25 mouse cellular contexts compared by ENCODE assay signal in the genomic region with DNA sequence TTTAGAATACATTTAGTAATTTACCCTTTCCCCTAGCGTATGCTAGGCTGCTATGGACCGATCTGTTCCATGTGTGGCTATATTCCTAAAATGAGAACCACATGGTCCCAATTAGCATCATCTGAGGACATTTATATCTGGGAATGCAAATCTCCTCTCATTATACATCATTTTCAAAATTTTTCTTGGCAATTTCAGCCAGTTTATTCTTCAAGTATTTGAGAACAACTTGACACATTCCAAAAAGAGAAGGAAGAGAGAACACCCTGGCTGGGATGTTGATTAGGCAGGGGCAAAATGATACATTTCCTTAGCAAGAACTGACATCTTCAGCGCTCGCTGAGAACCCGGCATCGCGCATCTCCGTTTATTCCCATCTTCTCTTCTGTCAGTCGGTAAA.
A peak's percentile ranks its signal among the peaks of the same experiment; 100 is the strongest.
DNase-seq lines count a peak whose midpoint lies in the region; ATAC-seq and TF ChIP-seq lines count a peak whose summit lies in the region.
"Had no signal": no experiment of that assay in that cellular context is flagged by ENCODE, and none has a peak within 500 bp of the region (broad histone marks: within the 10 kb centered on the region; RNA-seq: fewer than 3 reads in every experiment).

No protein-coding gene starts in this region.

- TF ChIP-seq POLR2A in cortical plate, adult 2 months (IDR thresholded peaks at IDR 0.05; ENCODE audit: extremely low read depth, insufficient read depth, low read length) = no peak

- H3K36me3 ChIP-seq in forebrain, embryonic 16.5 days (ENCODE audit: control insufficient read depth, insufficient read depth) = no peaks in the 10 kb centered on the region
- no peaks in the 10 kb centered on the region for H3K36me3 ChIP-seq in forebrain, embryonic 10.5 days (replicated peaks)
- H3K36me3 ChIP-seq: hindbrain, embryonic 10.5 days; hindbrain, embryonic 15.5 days; limb, embryonic 12.5 days; lung, embryonic 15.5 days; midbrain, embryonic 10.5 days; neural tube, embryonic 12.5 days; stomach, embryonic 15.5 days had no signal

- no peak overlapping the region for H3K4me2 ChIP-seq in forebrain, embryonic 16.5 days (ENCODE audit: low read length)
- H3K4me2 ChIP-seq: hindbrain, embryonic 15.5 days; limb, embryonic 12.5 days; liver, embryonic 11.5 days; lung, embryonic 15.5 days; neural tube, embryonic 12.5 days; stomach, embryonic 15.5 days had no signal

- no peaks in the 10 kb centered on the region for H3K9me3 ChIP-seq in forebrain, embryonic 16.5 days (ENCODE audit: control insufficient read depth, low read length)
- no peaks in the 10 kb centered on the region for H3K9me3 ChIP-seq in forebrain, embryonic 10.5 days
- H3K9me3 ChIP-seq: hindbrain, embryonic 10.5 days; hindbrain, embryonic 15.5 days; lung, embryonic 15.5 days; midbrain, embryonic 10.5 days; neural tube, embryonic 12.5 days; stomach, embryonic 15.5 days had no signal

- H3K27ac ChIP-seq in forebrain, embryonic 16.5 days (ENCODE audit: low read length) = peak overlapping the region; percentile 69
- no peak overlapping the region for H3K27ac ChIP-seq in forebrain, embryonic 10.5 days
- 0 out of 2 replicates have a peak overlapping the region, but pooled peaks have one; percentile 29 for H3K27ac ChIP-seq in cortical plate, adult 2 months (ENCODE audit: insufficient read depth, low read length)
- H3K27ac ChIP-seq: hindbrain, embryonic 10.5 days; hindbrain, embryonic 15.5 days; limb, embryonic 12.5 days; lung, embryonic 15.5 days; midbrain, embryonic 10.5 days; neural tube, embryonic 12.5 days; stomach, embryonic 15.5 days had no signal

- no peak for TF ChIP-seq CTCF in cortical plate, adult 2 months (IDR thresholded peaks at IDR 0.05; ENCODE audit: extremely low read depth, insufficient read depth, low read length)

- no peaks in the 10 kb centered on the region for H3K27me3 ChIP-seq in forebrain, embryonic 16.5 days (replicated peaks; ENCODE audit: control insufficient read depth, insufficient read depth, low read length)
- no peaks in the 10 kb centered on the region for H3K27me3 ChIP-seq in forebrain, embryonic 10.5 days (ENCODE audit: poor library complexity, severe bottlenecking)
- H3K27me3 ChIP-seq: hindbrain, embryonic 15.5 days; limb, embryonic 12.5 days; lung, embryonic 15.5 days; neural tube, embryonic 12.5 days; stomach, embryonic 15.5 days had no signal

- no peak overlapping the region for H3K4me3 ChIP-seq in forebrain, embryonic 16.5 days (replicated peaks; ENCODE audit: low read length)
- H3K4me3 ChIP-seq in forebrain, embryonic 10.5 days = no peak overlapping the region
- no peak overlapping the region for H3K4me3 ChIP-seq in cortical plate, adult 2 months (ENCODE audit: insufficient read depth, low read length)
- H3K4me3 ChIP-seq: hindbrain, embryonic 10.5 days; hindbrain, embryonic 15.5 days; limb, embryonic 12.5 days; lung, embryonic 15.5 days; midbrain, embryonic 10.5 days; neural tube, embryonic 12.5 days; stomach, embryonic 15.5 days had no signal

- H3K4me1 ChIP-seq in forebrain, embryonic 16.5 days (replicated peaks; ENCODE audit: control insufficient read depth, insufficient read depth, low read length) = 0 out of 2 replicates have a peak, but pooled peaks cover 5% of the 10 kb centered on the region
- no peaks in the 10 kb centered on the region for H3K4me1 ChIP-seq in forebrain, embryonic 10.5 days
- H3K4me1 ChIP-seq in cortical plate, adult 2 months (ENCODE audit: control insufficient read depth, insufficient read depth, low read length) = peaks cover 6% of the 10 kb centered on the region; the same call in 1 of the 2 replicates
- H3K4me1 ChIP-seq: hindbrain, embryonic 10.5 days; hindbrain, embryonic 15.5 days; limb, embryonic 12.5 days; lung, embryonic 15.5 days; midbrain, embryonic 10.5 days; neural tube, embryonic 12.5 days; stomach, embryonic 15.5 days had no signal

- no peak for DNase-seq in forebrain, embryonic 10.5 days (ENCODE audit: extremely low spot score, low spot score)
- peak; percentile 34 to 35 for DNase-seq in left cerebral cortex, postnatal 36 days (ENCODE audit: low spot score in 2 of 2)
- no peak for DNase-seq in left cerebral cortex, postnatal 4 days
- DNase-seq in telencephalon, adult 2 months (ENCODE audit: low read depth, low spot score) = peak; percentile 59
- DNase-seq in neural tube, embryonic 10.5 days (ENCODE audit: extremely low spot score, low spot score) = no peak
- DNase-seq: adrenal gland, postnatal 25 days; B cell, adult 2 months; gastrocnemius, postnatal 10 days; kidney, adult 11 months; kidney, postnatal 14 days; layer of hippocampus, adult 9-11 months; right cerebral cortex, adult 18-20 months; thymus, postnatal 14 days had no signal

- 0 out of 2 replicates have a peak, but pooled peaks have one; percentile 55 for ATAC-seq in forebrain, embryonic 16.5 days
- ATAC-seq: inflammation-experienced regulatory T-cells, adult 6 months; midbrain, embryonic 16.5 days had no signal

- intact Hi-C loops in left cerebral cortex, postnatal 36 days (cut with DNase I) = no loop called here
- intact Hi-C loops in left cerebral cortex, postnatal 4 days (cut with DNase I) = no loop called here

- 78% methylated on average over 9 of the region's 9 CpGs for WGBS in forebrain, embryonic 16.5 days
- WGBS in forebrain, embryonic 10.5 days = 88% methylated on average over 9 of the region's 9 CpGs

- no peak overlapping the region for H3K9ac ChIP-seq in forebrain, embryonic 16.5 days (replicated peaks; ENCODE audit: low read depth, low read length)
- H3K9ac ChIP-seq: hindbrain, embryonic 15.5 days; limb, embryonic 12.5 days; lung, embryonic 15.5 days; neural tube, embryonic 12.5 days; stomach, embryonic 15.5 days had no signal

Comparison
In these comparisons a context has a peak if more than half of its experiments do, and no peak if none do; other contexts are left out.
1. DNase-seq: peak in left cerebral cortex, postnatal 36 days (2 of 2) and telencephalon, adult 2 months (single experiment); none in forebrain, embryonic 10.5 days (single experiment), left cerebral cortex, postnatal 4 days (single experiment) and neural tube, embryonic 10.5 days (single experiment).